Mouse (Mus musculus) heart, postnatal 0 days (tissue): ENCODE measurements around the gene Ing5. TPM values are rescaled to one million over a fixed set of nuclear protein-coding genes. Genes with fewer than 3 reads are reported as not detected.

ENCODE experiments used
- ATAC-seq: fragments of 200-750 bp; cut with Nextera tagmentation; 2 replicates; pipeline ENCODE4 v1.8.0; 2017; ENCODE audit warnings: low read depth, moderate number of reproducible peaks, moderate library complexity; ENCODE audit not compliant: insufficient read depth
- DNase-seq: peaks from one replicate; pipeline ENCODE4 v3.0.0-alpha.2; 2016; ENCODE audit warnings: low spot score
- H3K27ac ChIP-seq: fragments of 300-500 bp; sonication (generic); 2 replicates; pipeline ENCODE4 v1.5.1; 2014; ENCODE audit warnings: low read depth, mild to moderate bottlenecking
- H3K27me3 ChIP-seq: fragments of 300-500 bp; sonication (generic); 2 replicates; pipeline ENCODE4 v1.6.1; 2014; ENCODE audit warnings: low read length, mixed read lengths; ENCODE audit not compliant: control insufficient read depth, insufficient read depth
- H3K36me3 ChIP-seq: fragments of 300-500 bp; sonication (generic); replicated peaks from 2 replicates; pipeline ENCODE4 v1.6.1; 2014; ENCODE audit warnings: low read length, mixed read lengths; ENCODE audit not compliant: control insufficient read depth, insufficient read depth
- H3K4me1 ChIP-seq: fragments of 300-500 bp; sonication (generic); 2 replicates; pipeline ENCODE4 v1.6.1; 2014; ENCODE audit warnings: antibody characterized with exemption; ENCODE audit not compliant: control insufficient read depth, insufficient read depth
- H3K4me2 ChIP-seq: fragments of 300-500 bp; sonication (generic); 2 replicates; pipeline ENCODE4 v1.6.1; 2014; ENCODE audit warnings: low read depth, mild to moderate bottlenecking, low read length, moderate library complexity
- H3K4me3 ChIP-seq: fragments of 300-500 bp; sonication (generic); 2 replicates; pipeline ENCODE4 v1.5.1; 2014; ENCODE audit warnings: low read depth, low read length
- H3K9ac ChIP-seq: fragments of 300-500 bp; sonication (generic); replicated peaks from 2 replicates; pipeline ENCODE4 v1.6.1; 2014; ENCODE audit warnings: low read depth, low read length, mixed read lengths
- H3K9me3 ChIP-seq: fragments of 300-500 bp; sonication (generic); replicated peaks from 2 replicates; pipeline ENCODE4 v1.6.1; 2016; ENCODE audit warnings: low read length; ENCODE audit not compliant: control insufficient read depth
- CTCF ChIP-seq: IDR thresholded peaks from 2 replicates; pipeline ENCODE4 v1.5.1; 2016; ENCODE audit warnings: antibody characterized with exemption, control low read depth, low read depth
- EP300 ChIP-seq: IDR thresholded peaks from 2 replicates; pipeline ENCODE4 v1.6.1; 2016; ENCODE audit warnings: antibody characterized with exemption, low read depth
- WGBS: fragments of 180-500 bp; shearing (Covaris S2); extraction: QIAGEN DNeasy Blood & Tissue Kit; methylation state at CpG from one replicate; pipeline ENCODE4 v1.1.7; 2014; 5-methylcytosine and 5-hydroxymethylcytosine counted together
- polyA plus RNA-seq: library from polyadenylated mRNA; unstranded; fragments of >200 nt; fragmentation: Nextera tagmentation; extraction: Ambion mirVana; gene quantifications from 2 replicates; pipeline ENCODE4 v1.2.1, GENCODE M21; 2015
- total RNA-seq: library from RNA; depleted of rRNA; stranded (reverse); fragments of >200 nt; gene quantifications from 2 replicates; pipeline ENCODE4 v1.2.3, GENCODE M21; 2014; ENCODE audit warnings: low replicate concordance

Ing5 gene
- total and polyA plus RNA-seq, 2 experiments from 2014 or later = 5.1 to 6.4 TPM

GRCm38 (mm10) chr1:93811495-93812039, 7.8 kb downstream of the Ing5 start:
- H3K9me3 ChIP-seq = no peaks in the 10 kb centered on the region
- WGBS = 73% methylated on average over 8 of the region's 8 CpGs
- DNase-seq (no peak), ATAC-seq (no peak)
- no peak overlapping the region for H3K27ac ChIP-seq
- no peak overlapping the region for H3K4me2 ChIP-seq
- H3K4me1 ChIP-seq = no peaks in the 10 kb centered on the region
- no peaks in the 10 kb centered on the region for H3K27me3 ChIP-seq
- H3K36me3 ChIP-seq = peaks cover 85% of the 10 kb centered on the region
- no peak overlapping the region for H3K9ac ChIP-seq
- no peak overlapping the region for H3K4me3 ChIP-seq
- no peak for TF ChIP-seq EP300
- no peak for TF ChIP-seq CTCF

GRCm38 (mm10) chr1:93817823-93818532, 14.2 kb downstream of the Ing5 start:
- Histone ChIP-seq H3K9ac (no peak overlapping the region), H3K27me3 (no peaks in the 10 kb centered on the region), H3K9me3 (no peaks in the 10 kb centered on the region), H3K4me1 (no peaks in the 10 kb centered on the region), H3K36me3 (peaks cover 84% of the 10 kb centered on the region), H3K4me3 (no peak overlapping the region), H3K27ac (no peak overlapping the region), H3K4me2 (no peak overlapping the region)
- no peak for TF ChIP-seq EP300
- no peak for TF ChIP-seq CTCF
- ATAC-seq = no peak
- DNase-seq = no peak
- WGBS = 88% methylated on average over 8 of the region's 8 CpGs

GRCm38 (mm10) chr1:93818722-93819121, 15.0 kb downstream of the Ing5 start:
- Histone ChIP-seq H3K4me2 (no peak overlapping the region), H3K9me3 (no peaks in the 10 kb centered on the region), H3K27ac (no peak overlapping the region), H3K9ac (no peak overlapping the region), H3K4me1 (no peaks in the 10 kb centered on the region), H3K4me3 (no peak overlapping the region), H3K27me3 (no peaks in the 10 kb centered on the region), H3K36me3 (peaks cover 76% of the 10 kb centered on the region)
- DNase-seq = no peak
- TF ChIP-seq EP300 = no peak
- no peak for TF ChIP-seq CTCF
- 86% methylated on average over 7 of the region's 7 CpGs for whole genome bisulfite sequencing
- ATAC-seq = no peak

- 61% methylated on average over 3 of the region's 3 CpGs for WGBS
- ATAC-seq (no peak), DNase-seq (no peak)
- Histone ChIP-seq H3K4me3 (no peak overlapping the region), H3K4me2 (no peak overlapping the region), H3K4me1 (0 out of 2 replicates have a peak, but pooled peaks cover 8% of the 10 kb centered on the region), H3K9me3 (no peaks in the 10 kb centered on the region), H3K27me3 (no peaks in the 10 kb centered on the region), H3K27ac (0 out of 2 replicates have a peak overlapping the region, but pooled peaks have one; percentile 95), H3K9ac (no peak overlapping the region), H3K36me3 (peaks cover 24% of the 10 kb centered on the region)
- no peak for TF ChIP-seq EP300
- no peak for TF ChIP-seq CTCF
Observed at GRCm38 (mm10) chr1:93823796-93824495, 20.2 kb downstream of the Ing5 start.

- peak within 1 kb of the TSS; percentile 79 for H3K4me2 ChIP-seq
- H3K9ac ChIP-seq = peak within 1 kb of the TSS; percentile 52
- WGBS = 9% methylated on average over 10 of the region's 10 CpGs
- no peak for DNase-seq
- no peak for TF ChIP-seq EP300
- peak within 1 kb of the TSS; percentile 56 for H3K4me3 ChIP-seq
- no peaks in the 10 kb centered on the region for H3K9me3 ChIP-seq
- no peak for ATAC-seq
- no peaks in the 10 kb centered on the region for H3K27me3 ChIP-seq
- peak within 1 kb of the TSS; percentile 95 for H3K27ac ChIP-seq
- peaks cover 18% of the 10 kb centered on the region for H3K36me3 ChIP-seq
- H3K4me1 ChIP-seq = 0 out of 2 replicates have a peak, but pooled peaks cover 8% of the 10 kb centered on the region
Observed at GRCm38 (mm10) chr1:93824609-93825008, 20.8 kb downstream of the Ing5 start, which contains the start of gene D2hgdh. Gene D2hgdh, plus strand, starts transcription at chr1:93824909.
